Mouse (Mus musculus) small intestine, adult 2 months (tissue): ENCODE measurements at regions not wholly inside any gene's neighbourhood (a gene's known extent, or its start where the extent isn't known, plus 50 kb on each side); places are given as distances from the start of the nearest gene placed in this dataset.

Experiments used
- H3K27ac ChIP-seq: fragments of 200-500 bp; 2 replicates; pipeline ENCODE4 v1.5.1; 2012; ENCODE audit warnings: low read depth, low read length, control low read depth, inconsistent platforms; ENCODE audit not compliant: insufficient read depth
- H3K27me3 ChIP-seq: fragments of 200-500 bp; 2 replicates; pipeline ENCODE4 v1.6.1; 2012; ENCODE audit warnings: mild to moderate bottlenecking, moderate library complexity, low read length, inconsistent platforms; ENCODE audit not compliant: control insufficient read depth, insufficient read depth
- H3K36me3 ChIP-seq: fragments of 200-500 bp; 2 replicates; pipeline ENCODE4 v1.6.1; 2012; ENCODE audit warnings: mild to moderate bottlenecking, low read length, control low read depth, inconsistent platforms; ENCODE audit not compliant: control insufficient read depth, insufficient read depth
- H3K4me1 ChIP-seq: fragments of 200-500 bp; 2 replicates; pipeline ENCODE4 v1.6.1; 2012; ENCODE audit warnings: low read length, inconsistent platforms, mixed read lengths; ENCODE audit not compliant: control insufficient read depth, insufficient read depth, insufficient read length
- H3K4me3 ChIP-seq: fragments of 200-500 bp; 2 replicates; pipeline ENCODE4 v1.5.1; 2012; ENCODE audit warnings: low read depth, mild to moderate bottlenecking, control low read depth, inconsistent platforms, low read length, moderate library complexity
- CTCF ChIP-seq: fragments of 200-500 bp; IDR thresholded peaks from 2 replicates; pipeline ENCODE4 v1.5.1; 2012; ENCODE audit warnings: low read depth, mild to moderate bottlenecking, control low read depth, inconsistent platforms, low read length, moderate library complexity, mixed read lengths; ENCODE audit not compliant: insufficient replicate concordance, insufficient read length; ENCODE audit errors: extremely low read depth
- POLR2A ChIP-seq: fragments of 200-500 bp; IDR thresholded peaks from 2 replicates; pipeline ENCODE4 v1.6.1; 2012; ENCODE audit warnings: low read depth, mild to moderate bottlenecking, control low read depth, inconsistent platforms, low read length, moderate library complexity
- WGBS: fragments of 180-500 bp; shearing (Covaris S2); methylation state at CpG from one replicate; pipeline ENCODE4 v1.1.7; 2018; 5-methylcytosine and 5-hydroxymethylcytosine counted together

DNA sequence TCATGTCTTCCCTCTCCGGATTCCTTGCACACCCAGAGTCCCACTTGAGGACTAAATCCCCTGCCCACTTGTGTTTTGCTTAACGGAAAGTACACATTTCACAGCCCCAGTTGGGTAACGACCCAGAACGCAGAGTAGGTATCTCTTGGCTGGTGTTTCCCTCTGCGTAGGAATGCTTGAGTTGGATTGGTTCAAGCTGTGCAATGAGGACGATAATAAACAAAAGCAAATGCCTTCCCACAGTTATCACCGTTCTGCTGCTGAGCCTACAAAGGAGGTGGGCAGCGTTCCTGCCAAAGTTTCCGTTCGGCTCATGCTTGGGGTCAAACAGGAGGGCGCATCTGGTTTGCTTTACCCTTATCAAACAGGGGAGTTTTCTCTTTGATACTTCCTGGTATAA is 212.3 kb upstream of the Sfrp2 start:
- Histone ChIP-seq H3K27ac (no peak overlapping the region), H3K4me1 (no peaks in the 10 kb centered on the region), H3K27me3 (no peaks in the 10 kb centered on the region), H3K36me3 (no peaks in the 10 kb centered on the region), H3K4me3 (no peak overlapping the region)
- TF ChIP-seq CTCF (no peak), POLR2A (no peak)
- WGBS, result 69% methylated on average over 11 of the region's 11 CpGs

DNA sequence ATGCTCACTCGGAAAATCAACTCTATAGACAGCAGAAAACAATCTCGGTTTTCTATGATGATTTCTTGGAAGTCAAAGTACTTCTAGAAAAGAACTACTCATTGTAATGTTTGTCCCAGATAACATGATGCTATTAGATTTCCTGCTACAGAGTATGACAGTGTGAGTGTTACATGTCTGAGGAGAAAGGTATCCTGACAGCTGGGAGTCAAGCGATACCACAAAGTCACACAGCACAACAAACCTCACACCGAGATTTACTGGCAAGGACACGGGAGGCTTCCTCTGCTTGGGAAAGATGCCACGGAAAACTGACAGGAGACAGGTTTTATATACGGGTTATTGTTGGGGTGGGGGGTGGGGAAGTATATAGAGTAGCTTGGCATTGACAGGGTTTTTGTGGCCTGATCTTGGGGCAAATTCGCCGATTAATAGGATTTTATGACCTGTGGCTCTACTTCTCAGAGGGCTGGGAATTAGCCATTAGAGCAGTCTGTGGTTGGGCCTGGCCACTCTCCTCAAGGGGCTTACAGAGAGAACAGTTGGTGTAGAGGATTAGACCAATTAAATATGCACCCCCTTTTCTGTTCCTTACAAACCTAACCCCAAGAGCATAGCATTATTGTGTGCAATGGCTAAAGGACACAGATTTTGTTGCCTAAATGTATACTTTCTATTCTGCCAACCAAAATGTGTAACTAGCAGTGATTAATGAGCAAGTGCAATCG is 209.2 kb upstream of the Sfrp2 start:
- TF ChIP-seq CTCF (no peak), POLR2A (no peak)
- Histone ChIP-seq H3K27me3 (no peaks in the 10 kb centered on the region), H3K4me1 (no peaks in the 10 kb centered on the region), H3K36me3 (no peaks in the 10 kb centered on the region), H3K4me3 (no peak overlapping the region), H3K27ac (no peak overlapping the region)
- WGBS, result 81% methylated on average over 10 of the region's 10 CpGs

DNA sequence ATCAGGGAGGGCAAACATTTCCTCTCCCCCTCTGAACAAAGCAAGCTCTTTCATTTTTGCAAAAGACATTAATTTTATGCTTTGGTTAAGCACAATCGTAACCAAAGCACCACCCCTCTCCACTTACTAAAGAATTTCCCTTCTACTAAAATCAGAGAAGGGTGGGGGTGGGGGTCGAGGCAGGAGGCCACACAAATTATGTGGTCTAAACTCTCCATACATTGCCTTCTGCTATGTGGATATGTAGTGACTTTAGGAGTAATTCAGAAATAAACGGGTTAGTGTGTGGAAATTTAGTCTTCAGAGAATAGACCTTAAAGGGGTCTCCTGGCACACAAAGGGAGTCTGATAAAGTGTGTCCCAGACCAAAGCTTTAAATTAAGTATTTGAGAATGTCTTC is 204.1 kb upstream of the Sfrp2 start:
- TF ChIP-seq CTCF (no peak), POLR2A (no peak)
- Histone ChIP-seq H3K27me3 (no peaks in the 10 kb centered on the region), H3K4me1 (no peaks in the 10 kb centered on the region), H3K4me3 (no peak overlapping the region), H3K36me3 (no peaks in the 10 kb centered on the region), H3K27ac (no peak overlapping the region)
- WGBS, result 62% methylated on average over 3 of the region's 3 CpGs

DNA sequence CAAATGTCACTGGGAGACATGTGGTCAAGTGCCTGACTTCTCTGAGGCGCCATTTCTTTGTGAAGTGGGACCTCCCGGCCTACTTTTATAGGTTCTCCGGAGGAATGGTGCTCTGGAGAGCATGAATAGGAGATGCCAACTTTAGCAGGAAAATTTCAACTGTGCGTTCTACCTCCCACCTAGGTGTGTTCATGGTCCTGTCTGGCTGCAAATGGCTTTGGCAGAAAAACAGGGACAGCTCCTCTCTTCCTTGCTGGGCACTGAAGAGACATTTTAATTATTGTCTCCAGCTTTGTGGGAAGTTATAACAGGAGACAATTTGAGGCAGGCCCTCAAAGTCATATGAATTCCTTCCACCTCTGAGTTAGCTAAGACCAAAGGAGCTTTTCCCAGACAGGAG is 190.6 kb upstream of the Sfrp2 start:
- Histone ChIP-seq H3K4me1 (no peaks in the 10 kb centered on the region), H3K36me3 (no peaks in the 10 kb centered on the region), H3K27me3 (no peaks in the 10 kb centered on the region), H3K27ac (no peak overlapping the region), H3K4me3 (no peak overlapping the region)
- WGBS, result 82% methylated on average over 4 of the region's 4 CpGs
- no peak for TF ChIP-seq POLR2A
- TF ChIP-seq CTCF, result no peak

DNA sequence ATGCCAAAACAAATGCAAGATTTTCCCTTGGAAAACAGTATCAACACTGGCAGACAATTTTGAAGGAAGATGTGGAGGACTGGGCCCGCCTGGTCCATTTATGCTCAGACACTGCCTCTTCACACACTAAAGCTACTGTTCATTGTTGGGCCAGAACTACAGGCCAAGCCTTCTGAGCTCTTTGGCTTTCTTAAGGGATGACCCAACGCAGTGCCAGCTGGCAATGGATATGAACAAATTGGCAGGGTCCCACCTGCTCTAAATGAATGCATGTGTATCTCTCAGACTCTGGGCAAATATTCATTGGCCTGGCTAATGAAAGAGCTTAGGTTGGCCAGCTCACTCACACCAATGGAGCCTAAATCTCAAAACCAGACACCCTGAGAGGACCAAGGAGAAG is 190.0 kb upstream of the Sfrp2 start:
- TF ChIP-seq POLR2A, result no peak
- TF ChIP-seq CTCF, result no peak
- 86% methylated on average over 2 of the region's 2 CpGs for WGBS
- H3K4me1 ChIP-seq, result no peaks in the 10 kb centered on the region

DNA sequence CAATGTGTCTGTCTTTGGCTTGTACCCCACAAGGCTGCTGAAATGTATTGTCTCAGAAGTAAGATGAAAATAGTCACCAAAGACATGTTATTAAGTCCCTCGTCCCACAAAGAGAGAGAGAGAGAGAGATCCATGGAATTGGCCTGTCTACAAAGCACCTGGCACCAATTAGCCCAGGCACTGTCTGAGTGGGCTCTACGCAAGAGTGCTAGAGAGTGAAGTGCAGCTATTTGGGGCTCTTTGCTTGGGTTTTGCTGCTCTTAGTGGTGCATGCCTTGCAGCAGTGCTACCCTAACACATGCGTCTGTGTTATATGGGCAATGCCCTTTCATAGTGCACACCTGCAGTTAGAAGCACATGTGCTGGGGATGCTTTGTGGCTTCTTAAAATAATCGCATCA is 185.4 kb upstream of the Sfrp2 start:
- no peak for TF ChIP-seq CTCF
- TF ChIP-seq POLR2A, result no peak
- 91% methylated on average over 4 of the region's 4 CpGs for WGBS
- H3K27ac ChIP-seq, result no peak overlapping the region
- H3K4me3 ChIP-seq, result no peak overlapping the region
- H3K27me3 ChIP-seq, result no peaks in the 10 kb centered on the region
- no peaks in the 10 kb centered on the region for H3K36me3 ChIP-seq
- no peaks in the 10 kb centered on the region for H3K4me1 ChIP-seq

More for the DNA sequence above, 190.0 kb upstream of the Sfrp2 start:
- Histone ChIP-seq H3K27me3 (no peaks in the 10 kb centered on the region), H3K27ac (no peak overlapping the region), H3K4me3 (no peak overlapping the region), H3K36me3 (no peaks in the 10 kb centered on the region)

DNA sequence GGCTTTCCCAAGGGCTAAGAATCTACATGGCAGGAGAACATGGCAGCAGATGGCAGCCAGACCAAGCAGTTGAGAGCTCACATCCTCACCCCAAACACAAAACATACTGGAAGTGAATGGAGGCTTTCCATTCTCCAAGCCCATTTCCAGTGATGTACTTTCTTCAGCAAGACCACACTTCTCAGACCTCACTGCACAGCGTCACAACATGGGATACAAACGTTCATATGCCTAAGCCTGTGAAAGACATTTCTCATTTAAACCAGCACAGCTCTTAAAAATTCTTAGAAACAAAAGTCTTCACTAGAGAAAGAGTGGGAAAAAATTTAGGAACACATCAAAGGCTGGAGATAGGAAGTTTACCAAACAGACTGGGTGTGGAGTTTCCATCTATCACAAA is 183.9 kb upstream of the Sfrp2 start:
- TF ChIP-seq CTCF (no peak), POLR2A (no peak)
- WGBS, result 87% methylated on average over 2 of the region's 2 CpGs
- H3K27ac ChIP-seq, result no peak overlapping the region
- H3K4me3 ChIP-seq, result no peak overlapping the region
- H3K27me3 ChIP-seq, result no peaks in the 10 kb centered on the region
- H3K36me3 ChIP-seq, result no peaks in the 10 kb centered on the region
- H3K4me1 ChIP-seq, result no peaks in the 10 kb centered on the region

DNA sequence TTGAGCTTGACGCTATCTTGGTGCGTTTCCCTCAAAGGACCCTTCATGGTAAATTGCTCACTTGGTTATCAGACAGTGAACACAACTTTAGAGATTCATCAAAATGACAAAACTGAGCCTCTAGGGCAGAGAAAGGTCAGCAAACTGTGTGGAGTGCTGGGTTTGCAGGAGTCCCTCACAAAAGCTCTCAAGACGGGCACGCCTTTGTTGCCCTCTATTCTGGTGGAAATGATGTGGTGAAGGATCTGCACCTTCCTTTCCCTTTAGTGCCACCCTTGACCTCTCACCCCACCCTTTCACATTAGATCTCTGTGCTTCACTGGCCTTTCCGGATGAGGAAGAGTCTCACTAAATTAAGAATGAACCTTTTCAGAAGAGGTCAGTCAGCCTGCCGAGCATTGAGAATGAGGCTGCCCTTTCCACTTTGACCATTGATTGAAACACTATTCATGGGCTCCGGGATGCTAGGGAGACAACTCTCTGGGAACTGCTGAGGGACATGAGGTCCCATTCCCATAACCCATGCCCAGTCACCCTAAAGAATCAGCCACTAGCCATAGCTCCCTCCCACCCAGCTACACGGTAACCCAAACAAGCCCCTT is 182.9 kb upstream of the Sfrp2 start:
- 74% methylated on average over 8 of the region's 8 CpGs for WGBS
- TF ChIP-seq CTCF, result no peak
- no peak for TF ChIP-seq POLR2A
- Histone ChIP-seq H3K27me3 (no peaks in the 10 kb centered on the region), H3K27ac (no peak overlapping the region), H3K4me3 (no peak overlapping the region), H3K36me3 (no peaks in the 10 kb centered on the region), H3K4me1 (no peaks in the 10 kb centered on the region)
